Mouse (Mus musculus): ENCODE measurements around the gene Cdh8. TPM values are rescaled to one million over a fixed set of nuclear protein-coding genes. Genes with fewer than 3 reads are reported as not detected.

Gene Cdh8
- total and polyA plus RNA-seq, 3 experiments, result not detected

GRCm38 (mm10) chr8:99223697-99224096 lies 192.6 kb downstream of the Cdh8 start:
- Histone ChIP-seq H3K27me3 (ENCODE audit: control insufficient read depth in 1 of 2, insufficient read depth in 2 of 2, low read length in 2 of 2) (no peaks in the 10 kb centered on the region), H3K4me3 (ENCODE audit: control insufficient read depth in 1 of 2, insufficient read depth in 1 of 2, low read depth in 2 of 2, low read length in 2 of 2) (no peak overlapping the region), H3K4me1 (ENCODE audit: control insufficient read depth in 1 of 2, insufficient read depth in 2 of 2, low read length in 2 of 2) (no peaks in the 10 kb centered on the region), H3K9me3 (replicated peaks; ENCODE audit: insufficient read depth, low read length) (no peaks in the 10 kb centered on the region), H3K9ac (ENCODE audit: control insufficient read depth, low read depth, low read length, poor library complexity, severe bottlenecking) (no peak overlapping the region), H3K79me2 (ENCODE audit: control insufficient read depth, insufficient read depth, low read length, poor library complexity) (no peaks in the 10 kb centered on the region), H3K27ac (ENCODE audit: control insufficient read depth, low read depth, low read length) (no peak overlapping the region), H3K36me3 (ENCODE audit: control insufficient read depth in 1 of 2, insufficient read depth in 2 of 2, low read length in 2 of 2) (no peaks in the 10 kb centered on the region)
- DNase-seq (ENCODE audit: low read depth, low spot score), result no peak
- TF ChIP-seq CHD2 (IDR thresholded peaks at IDR 0.05; ENCODE audit: low read length) (no peak), MAX (IDR thresholded peaks at IDR 0.05; ENCODE audit: low read length) (no peak), KAT2A (conservative IDR thresholded peaks at IDR 0.05; ENCODE audit: low read depth, low read length) (no peak), POLR2A (IDR thresholded peaks at IDR 0.05; ENCODE audit: control insufficient read depth in 1 of 2, insufficient read depth in 1 of 2, low read depth in 1 of 2, low read length in 2 of 2, poor library complexity in 1 of 2) (no peak), TAL1 (IDR thresholded peaks at IDR 0.05; ENCODE audit: low read length) (no peak), ETS1 (IDR thresholded peaks at IDR 0.05; ENCODE audit: low read depth, low read length) (no peak), RCOR1 (IDR thresholded peaks at IDR 0.05; ENCODE audit: low read depth, low read length) (no peak), SIN3A (IDR thresholded peaks at IDR 0.05; ENCODE audit: low read length) (no peak), NELFE (IDR thresholded peaks at IDR 0.05; ENCODE audit: low read depth, low read length) (no peak), ZC3H11A (IDR thresholded peaks at IDR 0.05; ENCODE audit: low read depth, low read length) (no peak), GABPA (IDR thresholded peaks at IDR 0.05; ENCODE audit: low read depth, low read length) (no peak), MYC (IDR thresholded peaks at IDR 0.05; ENCODE audit: low read depth, low read length) (no peak), RAD21 (IDR thresholded peaks at IDR 0.05; ENCODE audit: low read depth, low read length) (no peak)

- Histone ChIP-seq H3K9me3 (replicated peaks; ENCODE audit: insufficient read depth, low read length) (no peaks in the 10 kb centered on the region), H3K9ac (ENCODE audit: control insufficient read depth, low read depth, low read length, poor library complexity, severe bottlenecking) (no peak overlapping the region), H3K79me2 (ENCODE audit: control insufficient read depth, insufficient read depth, low read length, poor library complexity) (no peaks in the 10 kb centered on the region), H3K36me3 (ENCODE audit: control insufficient read depth in 1 of 2, insufficient read depth in 2 of 2, low read length in 2 of 2) (no peaks in the 10 kb centered on the region), H3K4me1 (ENCODE audit: control insufficient read depth in 1 of 2, insufficient read depth in 2 of 2, low read length in 2 of 2) (no peaks in the 10 kb centered on the region), H3K4me3 (ENCODE audit: control insufficient read depth in 1 of 2, insufficient read depth in 1 of 2, low read depth in 2 of 2, low read length in 2 of 2) (no peak overlapping the region), H3K27me3 (ENCODE audit: control insufficient read depth in 1 of 2, insufficient read depth in 2 of 2, low read length in 2 of 2) (no peaks in the 10 kb centered on the region), H3K27ac (ENCODE audit: control insufficient read depth, low read depth, low read length) (no peak overlapping the region)
- TF ChIP-seq NELFE (IDR thresholded peaks at IDR 0.05; ENCODE audit: low read depth, low read length), result no peak
- TF ChIP-seq SMC3 (IDR thresholded peaks at IDR 0.05; ENCODE audit: low read depth, low read length), result no peak
- no peak for TF ChIP-seq MEF2A (IDR thresholded peaks at IDR 0.05; ENCODE audit: extremely low read depth, insufficient replicate concordance, low read depth, low read length, poor library complexity, severe bottlenecking)
- no peak for TF ChIP-seq GABPA (IDR thresholded peaks at IDR 0.05; ENCODE audit: low read depth, low read length)
- DNase-seq (ENCODE audit: low read depth, low spot score), result no peak
Observed at GRCm38 (mm10) chr8:99205194-99205593, 211.1 kb downstream of the Cdh8 start.

- no peak overlapping the region for H3K27ac ChIP-seq (ENCODE audit: control insufficient read depth, low read depth, low read length)
Observed at GRCm38 (mm10) chr8:99190643-99191042, 225.6 kb downstream of the Cdh8 start.

More at GRCm38 (mm10) chr8:99190643-99191042, 225.6 kb downstream of the Cdh8 start:
- H3K36me3 ChIP-seq (ENCODE audit: control insufficient read depth in 1 of 2, insufficient read depth in 2 of 2, low read length in 2 of 2), result peaks cover 0 to 16% of the 10 kb centered on the region in 2 experiments; a peak in 2 of 4 replicates
- DNase-seq (ENCODE audit: low read depth, low spot score), result peak; percentile 43
- no peaks in the 10 kb centered on the region for H3K27me3 ChIP-seq (ENCODE audit: control insufficient read depth in 1 of 2, insufficient read depth in 2 of 2, low read length in 2 of 2)
- H3K4me1 ChIP-seq (ENCODE audit: control insufficient read depth in 1 of 2, insufficient read depth in 2 of 2, low read length in 2 of 2), result peaks cover 3 to 7% of the 10 kb centered on the region in 2 experiments; a peak in 3 of 4 replicates
- TF ChIP-seq EP300 (IDR thresholded peaks at IDR 0.05; ENCODE audit: low read depth in 1 of 2, low read length in 2 of 2) (peak; percentile 85 to 87), TCF12 (IDR thresholded peaks at IDR 0.05; ENCODE audit: low read depth, low read length) (peak; percentile 91), GATA1 (IDR thresholded peaks at IDR 0.05; ENCODE audit: low read depth, low read length) (peak; percentile 78), MAFK (IDR thresholded peaks at IDR 0.05; ENCODE audit: borderline replicate concordance, low read depth, low read length) (0 out of 2 replicates have a peak, but pooled peaks have one; percentile 35), RCOR1 (IDR thresholded peaks at IDR 0.05; ENCODE audit: low read depth, low read length) (peak; percentile 86), MAX (IDR thresholded peaks at IDR 0.05; ENCODE audit: low read length) (no peak; the same call in 1 of the 2 replicates), ETS1 (IDR thresholded peaks at IDR 0.05; ENCODE audit: low read depth, low read length) (peak; percentile 85), CHD1 (IDR thresholded peaks at IDR 0.05; ENCODE audit: low read depth, low read length) (no peak), TAL1 (IDR thresholded peaks at IDR 0.05; ENCODE audit: low read length) (peak; percentile 13; the same call in 1 of the 2 replicates)
- no peak overlapping the region for H3K9ac ChIP-seq (ENCODE audit: control insufficient read depth, low read depth, low read length, poor library complexity, severe bottlenecking)
- H3K79me2 ChIP-seq (ENCODE audit: control insufficient read depth, insufficient read depth, low read length, poor library complexity), result no peaks in the 10 kb centered on the region
- no peak overlapping the region for H3K4me3 ChIP-seq (ENCODE audit: control insufficient read depth in 1 of 2, insufficient read depth in 1 of 2, low read depth in 2 of 2, low read length in 2 of 2)
- H3K9me3 ChIP-seq (replicated peaks; ENCODE audit: insufficient read depth, low read length), result no peaks in the 10 kb centered on the region
